Mouse (Mus musculus) layer of hippocampus, postnatal 10 days (tissue): Measurements from ENCODE around the gene Mog. TPM values are rescaled to one million over a fixed set of nuclear protein-coding genes. Genes with fewer than 3 reads are reported as not detected.

Experiments used
- DNase-seq, 2 experiments: peaks; one replicate each; pipeline ENCODE4 v3.0.0; 2021; ENCODE audit warnings: low spot score in 2 of 2
- long read RNA-seq: library from polyadenylated mRNA; stranded (forward); transcript quantifications from one replicate; pipeline ENCODE4 v2.0.0, GENCODE M21; 2023
- total RNA-seq, 2 experiments: library from RNA; stranded (reverse); gene quantifications; 2 replicates each; pipeline ENCODE4 v1.2.3; 2021

Gene Mog
- total RNA-seq: 1 to 10 TPM; 3.2 to 4.3 TPM
- long read RNA-seq, partial matches to known transcripts: 0 of 3 reads
- long read RNA-seq, other reads (novel, unspliced or antisense): 3 of 3 reads

GRCm38 (mm10) chr17:37022628-37023576 lies at the start of gene Mog:
Gene Mog, minus strand, starts transcription at chr17:37023398.
- no peak for DNase-seq

- DNase-seq: peak; percentile 12 to 22
These were observed 49.6 kb upstream of the Mog start for GRCm38 (mm10) chr17:37072730-37073276.

GRCm38 (mm10) chr17:37072080-37072729 lies 49.0 kb upstream of the Mog start:
- DNase-seq: peak; percentile 3 to 9

GRCm38 (mm10) chr17:37070121-37070520 lies 46.9 kb upstream of the Mog start:
- peak in 1 of 2 experiments; percentile 2 for DNase-seq

- no peak for DNase-seq
These were observed 44.7 kb upstream of the Mog start for GRCm38 (mm10) chr17:37067861-37068260.

GRCm38 (mm10) chr17:37065993-37066392 lies 42.8 kb upstream of the Mog start:
- DNase-seq: no peak

GRCm38 (mm10) chr17:37063686-37064495 lies 40.7 kb upstream of the Mog start:
- peak in 1 of 2 experiments; percentile 11 for DNase-seq

- peak in 1 of 2 experiments; percentile 26 for DNase-seq
These were observed 39.9 kb upstream of the Mog start for GRCm38 (mm10) chr17:37063063-37063462.

- peak in 1 of 2 experiments; percentile 42 for DNase-seq
These were observed 39.0 kb upstream of the Mog start for GRCm38 (mm10) chr17:37062101-37062641.

- no peak for DNase-seq
These were observed 38.2 kb upstream of the Mog start for GRCm38 (mm10) chr17:37061435-37061834.

- peak in 1 of 2 experiments; percentile 21 for DNase-seq
These were observed 33.8 kb upstream of the Mog start for GRCm38 (mm10) chr17:37056957-37057356.

GRCm38 (mm10) chr17:37051745-37052144 lies 28.5 kb upstream of the Mog start:
- no peak for DNase-seq

- peak in 1 of 2 experiments; percentile 53 for DNase-seq
These were observed 27.7 kb upstream of the Mog start for GRCm38 (mm10) chr17:37050876-37051275.

GRCm38 (mm10) chr17:37050399-37050798 lies 27.2 kb upstream of the Mog start:
- DNase-seq: peak; percentile 91 to 92

- DNase-seq: peak; percentile 84 to 89
These were observed 26.5 kb upstream of the Mog start for GRCm38 (mm10) chr17:37049570-37050310.

GRCm38 (mm10) chr17:37048383-37048782 lies 25.2 kb upstream of the Mog start:
- DNase-seq: no peak

GRCm38 (mm10) chr17:37047981-37048380 lies 24.8 kb upstream of the Mog start:
- DNase-seq: no peak

- DNase-seq: no peak
These were observed 24.3 kb upstream of the Mog start for GRCm38 (mm10) chr17:37047332-37047976.
